Mouse (Mus musculus) common myeloid progenitor, adult 5-6 weeks (primary cell): ENCODE measurements around the gene Gm38119. TPM values are rescaled to one million over a fixed set of nuclear protein-coding genes. Genes with fewer than 3 reads are reported as not detected.
"Not testable (repeated sequence)": the region's sequence is repeated elsewhere in the genome, so short reads cannot be mapped to it uniquely, and the experiment has no call there.

Experiments
- ATAC-seq: replicated peaks from 2 replicates; pipeline ENCODE4 v1.8.0; 2016; ENCODE audit warnings: low read depth, mild to moderate bottlenecking, moderate TSS enrichment, inconsistent platforms; ENCODE audit not compliant: poor library complexity, severe bottlenecking
- total RNA-seq: library from RNA; stranded (forward); fragments of 200-1000, 187-1606 nt; gene quantifications from 2 replicates; pipeline ENCODE4 v1.2.3, GENCODE M21; 2017

Gm38119 gene
- not detected in 2 replicates for total RNA-seq

- no peak for ATAC-seq
Observed at GRCm38 (mm10) chr3:92738996-92739395, at the start of gene Gm38119. TSS of gene Gm38119 (minus strand) at chr3:92739096.

- no peak for ATAC-seq
Observed at GRCm38 (mm10) chr3:92778799-92779198, 39.9 kb upstream of the Gm38119 start, which contains the start of gene Lce1i. TSS of gene Lce1i (minus strand) at chr3:92778899.

- ATAC-seq, result no peak
Observed at GRCm38 (mm10) chr3:92771573-92771972, 32.7 kb upstream of the Gm38119 start.

- no peak for ATAC-seq
Observed at GRCm38 (mm10) chr3:92764965-92765364, 26.1 kb upstream of the Gm38119 start, which contains the start of gene Lce1h. TSS of gene Lce1h (minus strand) at chr3:92765065.

- no peak for ATAC-seq
Observed at GRCm38 (mm10) chr3:92753197-92753596, 14.3 kb upstream of the Gm38119 start.

- no peak for ATAC-seq
Observed at GRCm38 (mm10) chr3:92752238-92752637, 13.3 kb upstream of the Gm38119 start, which contains the start of gene Lce1g. TSS of gene Lce1g (minus strand) at chr3:92752338.

GRCm38 (mm10) chr3:92722631-92723030 is 16.3 kb downstream of the Gm38119 start:
- ATAC-seq, result no peak

GRCm38 (mm10) chr3:92720250-92720649 is 18.6 kb downstream of the Gm38119 start, which contains the start of gene Lce1f:
TSS of gene Lce1f (minus strand) at chr3:92720350.
- no peak for ATAC-seq

- ATAC-seq, result no peak
Observed at GRCm38 (mm10) chr3:92715122-92715521, 23.8 kb downstream of the Gm38119 start.

- no peak for ATAC-seq
Observed at GRCm38 (mm10) chr3:92708974-92709373, 29.9 kb downstream of the Gm38119 start, which contains the start of gene Lce1e. TSS of gene Lce1e (minus strand) at chr3:92709074.

GRCm38 (mm10) chr3:92694613-92695012 is 44.3 kb downstream of the Gm38119 start:
- ATAC-seq, result no peak

GRCm38 (mm10) chr3:92691688-92692087 is 47.2 kb downstream of the Gm38119 start:
- no peak for ATAC-seq

- not testable (repeated sequence) for ATAC-seq
Observed at GRCm38 (mm10) chr3:92689154-92689553, 49.7 kb downstream of the Gm38119 start.

Other genes starting within 250 kb of the Gm38119 start
- gene Sprr4, start 238.6 kb downstream of the Gm38119 start, total RNA-seq, result not detected in 2 replicates
- not detected in 2 replicates for gene 2310046K23Rik, start 204.6 kb downstream of the Gm38119 start, total RNA-seq
- gene Ivl, start 165.4 kb downstream of the Gm38119 start, total RNA-seq, result not detected in 2 replicates
- not detected in 2 replicates for gene Smcp, start 150.1 kb downstream of the Gm38119 start, total RNA-seq
- gene 2210017I01Rik, start 131.6 kb downstream of the Gm38119 start, total RNA-seq, result not detected in 2 replicates
- gene Lce6a, start 117.4 kb downstream of the Gm38119 start, total RNA-seq, result not detected in 2 replicates
- gene Lce1a1, start 90.8 kb downstream of the Gm38119 start, total RNA-seq, result not detected in 2 replicates
- gene Lce1b, start 82.2 kb downstream of the Gm38119 start, total RNA-seq, result not detected in 2 replicates
- not detected in 2 replicates for gene Lce1a2, start 68.8 kb downstream of the Gm38119 start, total RNA-seq
- gene Lce1c, start 59.8 kb downstream of the Gm38119 start, total RNA-seq, result not detected in 2 replicates
- not detected in 2 replicates for gene Lce1d, start 51.9 kb downstream of the Gm38119 start, total RNA-seq
- not detected in 2 replicates for gene Lce1e, start 30.0 kb downstream of the Gm38119 start, total RNA-seq
- not detected in 2 replicates for gene Lce1f, start 18.7 kb downstream of the Gm38119 start, total RNA-seq
- not detected in 2 replicates for gene Lce1g, start 13.2 kb upstream of the Gm38119 start, total RNA-seq
- not detected in 2 replicates for gene Lce1h, start 26.0 kb upstream of the Gm38119 start, total RNA-seq
- not detected in 2 replicates for gene Lce1i, start 39.8 kb upstream of the Gm38119 start, total RNA-seq
- not detected in 2 replicates for gene Lce1j, start 51.4 kb upstream of the Gm38119 start, total RNA-seq
- not detected in 2 replicates for gene Lce1k, start 68.8 kb upstream of the Gm38119 start, total RNA-seq
- gene Kprp, start 88.2 kb upstream of the Gm38119 start, total RNA-seq, result not detected in 2 replicates
- not detected in 2 replicates for gene Lce1l, start 112.2 kb upstream of the Gm38119 start, total RNA-seq
- gene 2310050C09Rik, start 131.1 kb upstream of the Gm38119 start, total RNA-seq, result not detected in 2 replicates
- not detected in 2 replicates for gene Lce3a, start 187.1 kb upstream of the Gm38119 start, total RNA-seq
- not detected in 2 replicates for gene Lce3b, start 193.9 kb upstream of the Gm38119 start, total RNA-seq
- not detected in 2 replicates for gene Lce3c, start 205.4 kb upstream of the Gm38119 start, total RNA-seq
- not detected in 2 replicates for gene Lce3d, start 218.3 kb upstream of the Gm38119 start, total RNA-seq
- gene Lce3e, start 228.0 kb upstream of the Gm38119 start, total RNA-seq, result not detected in 2 replicates